Mouse (Mus musculus) hindbrain, embryonic 16.5 days (tissue): Measurements from ENCODE around the gene Ftsj1. TPM values are rescaled to one million over a fixed set of nuclear protein-coding genes. Genes with fewer than 3 reads are reported as not detected.
A peak's percentile ranks its signal among the peaks of the same experiment; 100 is the strongest.

ENCODE experiments used
- ATAC-seq: fragments of 200-750 bp; cut with Nextera tagmentation; 2 replicates; pipeline ENCODE4 v1.8.0; 2017; ENCODE audit warnings: moderate TSS enrichment, moderate library complexity
- H3K27ac ChIP-seq: fragments of 300-500 bp; sonication (generic); 2 replicates; pipeline ENCODE4 v1.5.1; 2014; ENCODE audit warnings: low read depth, mild to moderate bottlenecking, control low read depth, low read length, moderate library complexity
- H3K27me3 ChIP-seq: fragments of 300-500 bp; sonication (generic); replicated peaks from 2 replicates; pipeline ENCODE4 v1.6.1; 2014; ENCODE audit warnings: low read length; ENCODE audit not compliant: control insufficient read depth, insufficient read depth
- H3K36me3 ChIP-seq: fragments of 300-500 bp; sonication (generic); 2 replicates; pipeline ENCODE4 v1.6.1; 2014; ENCODE audit warnings: mild to moderate bottlenecking, low read length, moderate library complexity, mixed read lengths; ENCODE audit not compliant: control insufficient read depth, insufficient read depth
- H3K4me1 ChIP-seq: fragments of 300-500 bp; sonication (generic); 2 replicates; pipeline ENCODE4 v1.6.1; 2014; ENCODE audit warnings: low read depth, low read length; ENCODE audit not compliant: control insufficient read depth, insufficient read depth
- H3K4me2 ChIP-seq: fragments of 300-500 bp; sonication (generic); 2 replicates; pipeline ENCODE4 v1.6.1; 2014; ENCODE audit warnings: mild to moderate bottlenecking, low read length, control low read depth, moderate library complexity
- H3K4me3 ChIP-seq: fragments of 300-500 bp; sonication (generic); 2 replicates; pipeline ENCODE4 v1.5.1; 2014; ENCODE audit warnings: mild to moderate bottlenecking, low read length, control low read depth, moderate library complexity
- H3K9ac ChIP-seq: fragments of 300-500 bp; sonication (generic); 2 replicates; pipeline ENCODE4 v1.6.1; 2014; ENCODE audit warnings: low read depth, mild to moderate bottlenecking, control low read depth, low read length, moderate library complexity
- H3K9me3 ChIP-seq: fragments of 300-500 bp; sonication (generic); 2 replicates; pipeline ENCODE4 v1.6.1; 2014; ENCODE audit warnings: mild to moderate bottlenecking, low read length, moderate library complexity; ENCODE audit not compliant: control insufficient read depth
- WGBS: fragments of 180-500 bp; shearing (Covaris S2); extraction: QIAGEN DNeasy Blood & Tissue Kit; methylation state at CpG from one replicate; pipeline ENCODE4 v1.1.7; 2014; 5-methylcytosine and 5-hydroxymethylcytosine counted together
- polyA plus RNA-seq: library from polyadenylated mRNA; unstranded; fragments of >200 nt; fragmentation: Nextera tagmentation; extraction: Ambion mirVana; gene quantifications from 2 replicates; pipeline ENCODE4 v1.2.1, GENCODE M21; 2015

The Ftsj1 gene
- polyA plus RNA-seq, 1 experiment from 2014 or later = 49.9 TPM

DNA sequence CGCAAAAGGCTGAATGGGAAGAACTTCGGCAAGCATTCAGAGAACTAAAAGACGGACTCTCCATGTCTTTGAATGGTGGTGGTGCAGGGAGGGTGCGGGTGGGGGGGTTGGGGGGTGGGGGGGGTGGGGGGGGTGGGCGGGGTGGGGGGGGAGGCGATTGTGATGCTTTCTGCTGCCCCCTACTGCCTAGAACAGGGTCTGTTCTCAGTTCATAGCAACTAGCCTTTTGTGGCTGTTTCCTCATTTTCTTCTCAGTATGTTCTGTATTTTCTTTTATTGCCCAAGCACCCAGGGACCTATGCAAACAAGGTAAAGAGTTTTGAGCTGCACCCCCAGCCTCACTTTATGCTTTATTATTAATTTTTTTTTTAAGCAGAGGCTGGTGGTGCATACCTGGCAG lies 3.6 kb upstream of the Ftsj1 start:
- Histone ChIP-seq H3K36me3 (no peaks in the 10 kb centered on the region), H3K27me3 (no peaks in the 10 kb centered on the region), H3K9ac (no peak overlapping the region), H3K9me3 (no peaks in the 10 kb centered on the region; the same call in 1 of the 2 replicates), H3K27ac (no peak overlapping the region), H3K4me3 (no peak overlapping the region), H3K4me1 (peaks cover 4% of the 10 kb centered on the region), H3K4me2 (no peak overlapping the region)
- 56% methylated on average over 2 of the region's 6 CpGs for WGBS
- no peak for ATAC-seq

DNA sequence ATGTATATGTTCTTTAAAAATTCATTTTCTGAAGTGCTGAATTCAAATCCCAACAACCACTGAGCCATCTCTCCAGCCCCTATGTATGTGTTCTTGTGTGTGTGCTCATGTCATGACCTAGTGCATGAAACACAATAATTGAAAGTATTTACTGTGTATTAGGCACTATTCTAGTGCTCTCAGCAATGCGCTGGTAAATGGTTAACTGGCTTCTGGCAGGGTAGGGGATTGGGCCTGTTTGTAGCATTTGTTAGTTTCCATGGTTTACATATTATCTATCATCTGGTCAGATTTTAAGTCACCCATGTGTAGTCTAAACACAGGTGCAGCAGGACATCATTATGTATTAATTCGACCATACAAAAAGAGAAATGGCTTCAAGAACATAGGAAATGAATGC lies 1.5 kb upstream of the Ftsj1 start:
- ATAC-seq = no peak

DNA sequence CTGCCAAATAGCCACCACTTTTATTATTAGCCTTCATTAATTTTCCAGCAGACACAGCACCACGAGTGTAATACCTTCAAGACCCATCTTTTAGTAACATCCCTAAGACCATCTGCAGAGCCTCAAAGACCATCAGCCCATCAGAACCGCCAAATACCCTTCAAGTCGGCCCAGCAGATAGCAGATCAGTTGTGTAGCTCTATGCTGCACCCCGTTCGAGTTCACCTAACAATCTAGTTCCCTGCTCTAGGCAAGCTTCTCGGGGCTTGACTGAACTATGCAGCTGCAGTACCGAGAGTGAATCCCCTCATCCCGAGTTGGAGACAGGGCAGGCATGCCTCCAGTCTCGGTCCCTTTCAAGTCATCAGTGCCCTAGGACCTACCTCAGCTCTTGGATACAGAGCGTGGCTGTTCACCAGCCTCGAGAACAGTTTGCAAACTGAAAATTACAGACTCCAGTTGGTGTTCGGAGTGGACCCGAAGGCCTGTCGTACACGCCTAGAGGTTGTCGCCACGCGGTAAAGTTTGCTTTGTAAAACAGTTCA lies 345 bp downstream of the Ftsj1 start:
- peak overlapping the region; percentile 58 for H3K4me3 ChIP-seq
- no peaks in the 10 kb centered on the region for H3K27me3 ChIP-seq
- H3K27ac ChIP-seq = no peak overlapping the region
- peak overlapping the region; percentile 49 for H3K9ac ChIP-seq
- peak overlapping the region; percentile 61 for H3K4me2 ChIP-seq
- ATAC-seq = peak; percentile 71
- H3K36me3 ChIP-seq = no peaks in the 10 kb centered on the region
- peaks cover 4% of the 10 kb centered on the region for H3K4me1 ChIP-seq
- 12% methylated on average over 18 of the region's 18 CpGs for WGBS
- H3K9me3 ChIP-seq = no peaks in the 10 kb centered on the region; the same call in 1 of the 2 replicates

More for the DNA sequence above, 1.5 kb upstream of the Ftsj1 start:
- Histone ChIP-seq H3K27me3 (no peaks in the 10 kb centered on the region), H3K4me1 (peaks cover 4% of the 10 kb centered on the region), H3K9me3 (no peaks in the 10 kb centered on the region; the same call in 1 of the 2 replicates), H3K4me2 (no peak overlapping the region), H3K4me3 (no peak overlapping the region), H3K27ac (no peak overlapping the region), H3K9ac (no peak overlapping the region), H3K36me3 (no peaks in the 10 kb centered on the region)
- WGBS = 74% methylated on average over 2 of the region's 2 CpGs

DNA sequence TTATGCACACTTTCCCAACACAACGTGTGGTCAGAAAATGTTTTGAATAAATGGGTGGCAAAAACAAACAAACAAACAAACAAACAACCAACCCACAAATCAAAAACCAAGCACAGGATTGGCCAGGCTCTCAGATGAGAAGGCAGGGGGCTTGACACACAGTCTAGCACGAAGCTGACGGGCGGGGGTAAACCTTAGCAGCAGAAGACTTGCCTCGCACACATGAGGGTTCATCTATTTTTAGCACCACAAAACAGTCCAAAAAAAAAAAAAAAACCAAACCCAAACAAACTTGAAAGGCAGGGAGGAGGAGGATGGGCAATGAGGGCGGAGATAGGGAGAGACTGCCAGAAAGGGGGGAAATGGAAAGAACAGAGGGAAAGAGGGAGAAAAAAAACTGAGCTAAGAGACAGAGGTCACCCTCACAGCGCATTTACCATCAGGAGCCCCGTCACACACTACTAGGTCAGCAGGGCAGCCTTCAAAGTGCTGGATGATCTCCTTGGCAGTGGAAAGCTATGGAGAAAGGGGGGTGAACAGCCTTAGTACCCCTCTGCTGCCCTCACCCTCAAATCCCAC lies 3.6 kb downstream of the Ftsj1 start:
- H3K4me1 ChIP-seq = peaks cover 4% of the 10 kb centered on the region
- no peak overlapping the region for H3K4me2 ChIP-seq
- H3K4me3 ChIP-seq = no peak overlapping the region
- H3K27ac ChIP-seq = no peak overlapping the region
- no peaks in the 10 kb centered on the region for H3K36me3 ChIP-seq
- ATAC-seq = no peak
- H3K9ac ChIP-seq = no peak overlapping the region
- H3K9me3 ChIP-seq = no peaks in the 10 kb centered on the region; the same call in 1 of the 2 replicates
- 93% methylated on average over 8 of the region's 8 CpGs for WGBS
- H3K27me3 ChIP-seq = no peaks in the 10 kb centered on the region

DNA sequence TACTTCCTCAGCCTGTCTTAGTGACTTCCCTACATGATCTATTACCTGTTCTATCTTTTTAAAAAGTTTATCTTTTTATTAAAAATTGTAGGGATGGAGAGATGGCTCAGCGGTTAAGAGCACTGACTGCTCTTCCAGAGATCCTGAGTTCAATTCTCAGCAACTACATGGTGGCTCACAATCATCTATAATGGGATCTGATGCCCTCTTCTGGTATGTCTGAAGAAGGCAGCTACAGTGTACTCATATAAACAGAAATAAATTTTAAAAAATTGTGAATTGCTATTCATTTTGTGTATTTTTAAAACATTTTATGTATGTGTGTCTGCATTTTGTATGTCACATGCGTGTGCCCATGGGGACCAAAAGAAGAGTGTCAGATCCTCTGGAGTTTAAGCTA lies 4.5 kb downstream of the Ftsj1 start:
- no peak overlapping the region for H3K27ac ChIP-seq
- no peaks in the 10 kb centered on the region for H3K36me3 ChIP-seq
- H3K4me3 ChIP-seq = no peak overlapping the region
- H3K4me1 ChIP-seq = peaks cover 4% of the 10 kb centered on the region
- H3K9me3 ChIP-seq = no peaks in the 10 kb centered on the region; the same call in 1 of the 2 replicates
- H3K27me3 ChIP-seq = no peaks in the 10 kb centered on the region
- H3K9ac ChIP-seq = no peak overlapping the region
- 84% methylated on average over 2 of the region's 2 CpGs for WGBS
- ATAC-seq = no peak
- no peak overlapping the region for H3K4me2 ChIP-seq

DNA sequence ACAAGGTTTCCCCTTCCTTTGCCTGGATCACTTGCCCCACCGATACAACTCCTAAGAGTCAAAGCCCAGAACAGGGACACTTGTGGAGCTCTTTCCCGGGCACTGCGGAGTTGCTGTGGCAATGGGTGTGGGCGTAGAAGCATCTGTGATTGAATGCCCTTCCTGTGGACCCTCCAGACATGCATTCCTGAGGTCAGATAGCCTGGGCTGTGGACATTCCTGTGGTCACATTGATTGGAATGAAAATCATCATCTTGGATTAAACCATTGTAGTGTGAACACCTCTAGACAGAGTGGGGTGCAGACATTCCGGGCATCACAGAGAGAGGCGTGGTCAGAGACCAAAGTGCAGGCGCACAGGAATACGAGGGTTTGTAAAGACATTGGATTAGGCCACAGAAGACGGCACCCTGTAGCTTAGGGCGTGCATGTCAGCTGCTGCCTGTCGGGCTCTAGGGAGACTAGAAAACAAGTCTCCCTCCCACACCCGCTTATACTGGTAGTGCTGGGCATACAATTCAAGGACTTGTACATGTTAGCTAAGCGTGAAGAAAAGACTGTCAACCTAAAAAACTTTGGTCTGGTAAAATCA lies 13.3 kb downstream of the Ftsj1 start:
- no peak overlapping the region for H3K9ac ChIP-seq
- no peaks in the 10 kb centered on the region for H3K9me3 ChIP-seq
- 80% methylated on average over 13 of the region's 13 CpGs for WGBS
- H3K4me2 ChIP-seq = no peak overlapping the region
- no peak overlapping the region for H3K4me3 ChIP-seq
- no peak for ATAC-seq
- H3K36me3 ChIP-seq = peaks cover 3% of the 10 kb centered on the region; the same call in 1 of the 2 replicates
- no peaks in the 10 kb centered on the region for H3K27me3 ChIP-seq
- H3K27ac ChIP-seq = no peak overlapping the region
- no peaks in the 10 kb centered on the region for H3K4me1 ChIP-seq

DNA sequence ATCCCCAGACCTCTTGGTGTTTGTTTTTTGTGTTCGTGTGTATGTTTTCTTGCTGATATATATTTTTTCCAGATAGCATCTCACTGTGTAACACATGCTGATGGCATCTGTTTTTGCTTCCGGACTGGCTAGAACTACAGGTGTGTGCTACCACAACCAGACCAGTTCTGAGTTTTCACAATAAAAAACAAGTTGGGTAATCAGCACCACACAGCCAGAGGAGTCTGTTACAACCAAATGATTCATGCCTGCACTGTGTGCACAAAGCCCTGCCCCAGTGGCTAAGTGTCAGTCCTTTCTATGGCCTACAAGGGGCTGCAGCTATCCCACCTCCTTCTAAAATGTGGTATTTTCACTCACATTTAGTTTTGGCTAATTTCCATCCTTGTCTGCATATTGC lies 15.5 kb downstream of the Ftsj1 start:
- Histone ChIP-seq H3K27me3 (no peaks in the 10 kb centered on the region), H3K4me1 (no peaks in the 10 kb centered on the region), H3K9me3 (no peaks in the 10 kb centered on the region), H3K4me3 (no peak overlapping the region), H3K27ac (no peak overlapping the region), H3K9ac (no peak overlapping the region), H3K36me3 (peaks cover 3% of the 10 kb centered on the region; the same call in 1 of the 2 replicates), H3K4me2 (no peak overlapping the region)
- ATAC-seq = no peak
- WGBS = 86% methylated on average over 2 of the region's 2 CpGs

DNA sequence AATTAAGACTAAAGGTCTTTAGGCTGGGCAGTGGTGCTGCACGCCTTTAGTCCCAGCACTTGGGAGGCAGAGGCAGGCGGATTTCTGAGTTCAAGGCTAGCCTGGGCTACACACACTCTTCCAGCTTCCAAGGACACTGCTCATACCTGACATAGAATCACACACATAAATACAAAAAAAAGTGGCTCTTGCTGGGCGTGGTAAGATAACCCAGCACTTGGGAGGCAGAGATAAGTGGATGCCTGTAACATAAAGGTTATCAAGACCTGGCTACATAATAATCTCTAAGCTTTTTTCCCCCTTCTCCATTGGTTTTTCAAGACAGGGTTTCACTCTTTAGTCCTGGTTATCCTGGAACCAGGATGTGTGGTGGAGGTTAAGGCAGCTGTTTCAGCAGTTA lies 18.6 kb downstream of the Ftsj1 start:
- no peaks in the 10 kb centered on the region for H3K9me3 ChIP-seq
- H3K4me2 ChIP-seq = no peak overlapping the region
- no peak overlapping the region for H3K27ac ChIP-seq
- no peaks in the 10 kb centered on the region for H3K27me3 ChIP-seq
- ATAC-seq = no peak
- H3K9ac ChIP-seq = no peak overlapping the region
- WGBS = 88% methylated on average over 3 of the region's 3 CpGs
- H3K36me3 ChIP-seq = no peaks in the 10 kb centered on the region
- no peak overlapping the region for H3K4me3 ChIP-seq
- no peaks in the 10 kb centered on the region for H3K4me1 ChIP-seq

DNA sequence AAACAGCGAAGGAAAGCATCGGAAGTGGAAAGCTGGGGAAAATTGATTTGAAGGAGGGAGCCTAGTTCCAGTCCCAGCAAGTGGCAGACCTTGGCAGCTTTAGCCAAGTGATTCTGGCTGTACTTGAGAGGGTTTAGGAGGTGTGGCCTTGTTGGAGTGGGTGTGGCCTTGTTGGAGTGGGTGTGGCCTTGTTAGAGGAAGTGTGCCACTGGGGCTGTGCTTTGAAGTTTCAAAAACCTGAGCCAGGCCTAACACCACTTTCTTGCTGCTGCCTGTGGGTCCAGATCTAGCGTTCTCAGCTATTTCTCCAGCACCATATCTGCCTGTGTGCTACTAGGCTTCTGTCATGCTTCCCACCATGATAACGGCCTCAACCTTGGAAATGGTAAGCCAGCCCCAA lies 21.9 kb downstream of the Ftsj1 start:
- Histone ChIP-seq H3K4me1 (no peaks in the 10 kb centered on the region), H3K27ac (no peak overlapping the region), H3K9ac (no peak overlapping the region), H3K4me2 (no peak overlapping the region), H3K27me3 (no peaks in the 10 kb centered on the region), H3K4me3 (no peak overlapping the region), H3K36me3 (no peaks in the 10 kb centered on the region), H3K9me3 (no peaks in the 10 kb centered on the region)
- ATAC-seq = no peak
- WGBS = 72% methylated on average over 4 of the region's 4 CpGs
